Mouse (Mus musculus) Patski (cell line): ENCODE results near the gene Ankdd1a. TPM values are rescaled to one million over a fixed set of nuclear protein-coding genes. Genes with fewer than 3 reads are reported as not detected.

Source experiments
- ATAC-seq: fragments of 100-300 bp; one replicate; pipeline ENCODE4 v1.8.0; 2021
- CTCF ChIA-PET: fragments of 350-600 bp; sonication (Branson Sonifier 250); formaldehyde crosslinking; loops from one replicate; lab custom pipeline; 2022; ENCODE audit warnings: inconsistent platforms; lab: Charles Lee
- POLR2A ChIA-PET: fragments of 350-600 bp; sonication (Branson Sonifier 250); formaldehyde crosslinking; loops from one replicate; lab custom pipeline; 2022; ENCODE audit warnings: antibody characterized with exemption, inconsistent platforms; lab: Charles Lee
- DNase-seq: peaks from one replicate; pipeline ENCODE4 v3.0.0-alpha.2; 2011; ENCODE audit warnings: low read depth, low spot score
- H3K27me3 ChIP-seq: fragments of 371-371 bp; one replicate; pipeline ENCODE4 v1.5.1; 2021
- CTCF ChIP-seq: fragments of 100-300 bp; IDR thresholded peaks from one replicate; pipeline ENCODE4 v1.5.1; 2021
- in situ Hi-C: fragments of 300-500 bp; cut with MboI; formaldehyde crosslinking; loops from 3 replicates; pipeline ENCODE4 v1.11.1; 2018; ENCODE audit warnings: low pct_unique_long_range_greater_than_20kb, mixed read lengths
- polyA plus RNA-seq: library from polyadenylated mRNA; unstranded; gene quantifications from one replicate; pipeline ENCODE4 v1.2.3, GENCODE M21; 2021

Gene Ankdd1a
- polyA plus RNA-seq, 1 experiment from 2014 or later = not detected

DNA sequence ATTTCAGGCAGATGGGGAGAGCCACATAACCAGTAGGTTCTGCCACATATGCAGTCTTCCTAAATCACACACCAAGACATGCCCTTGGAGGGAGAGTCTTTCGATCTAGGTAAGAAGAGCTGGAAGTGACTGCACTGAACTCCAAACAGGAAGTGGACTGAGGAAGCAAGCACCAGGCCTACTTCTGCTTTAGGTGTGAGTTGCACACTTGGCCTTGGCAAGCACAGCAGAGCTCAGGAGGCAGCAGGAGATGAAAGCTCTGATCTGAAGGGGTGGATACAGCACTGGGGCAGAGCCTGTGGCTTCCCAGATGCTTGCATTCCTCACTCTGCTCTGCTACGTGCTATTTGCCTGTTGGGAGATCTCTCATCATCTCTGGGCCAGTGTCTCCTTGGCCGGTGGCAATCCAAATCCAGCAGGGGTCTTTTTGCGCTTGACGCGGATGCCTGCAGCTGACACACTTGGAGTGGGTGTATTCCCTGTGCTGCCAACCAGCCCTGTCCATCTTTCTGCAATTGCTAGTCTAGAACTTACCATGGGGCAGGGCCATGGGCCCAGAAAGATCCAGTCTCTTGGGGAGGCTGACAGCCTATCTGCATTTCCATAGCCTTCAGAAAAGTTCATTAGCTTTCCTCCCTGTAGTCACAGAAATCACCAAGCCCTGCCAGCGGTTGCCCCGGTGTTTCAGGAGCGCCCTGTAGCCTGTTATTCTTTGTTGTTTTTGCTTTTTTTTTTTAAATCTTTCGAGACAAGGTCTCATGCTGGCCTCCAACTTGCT lies 25.8 kb upstream of the Ankdd1a start:
- H3K27me3 ChIP-seq = no peaks in the 10 kb centered on the region
- ChIA-PET POLR2A (interaction anchor here (1.5 kb wide), 1 partner anchor 26 kb away, joined by 3 read pairs; the partner anchor contains the start of gene Ankdd1a), CTCF (interaction anchor here (0.7 to 2.3 kb wide), 2 partner anchors 10 to 30 kb away, joined by 3 to 7 read pairs; no protein-coding TSS in a partner anchor)
- no peak for TF ChIP-seq CTCF
- DNase-seq (no peak), ATAC-seq (no peak)
- in situ Hi-C loops = no loop called here

DNA sequence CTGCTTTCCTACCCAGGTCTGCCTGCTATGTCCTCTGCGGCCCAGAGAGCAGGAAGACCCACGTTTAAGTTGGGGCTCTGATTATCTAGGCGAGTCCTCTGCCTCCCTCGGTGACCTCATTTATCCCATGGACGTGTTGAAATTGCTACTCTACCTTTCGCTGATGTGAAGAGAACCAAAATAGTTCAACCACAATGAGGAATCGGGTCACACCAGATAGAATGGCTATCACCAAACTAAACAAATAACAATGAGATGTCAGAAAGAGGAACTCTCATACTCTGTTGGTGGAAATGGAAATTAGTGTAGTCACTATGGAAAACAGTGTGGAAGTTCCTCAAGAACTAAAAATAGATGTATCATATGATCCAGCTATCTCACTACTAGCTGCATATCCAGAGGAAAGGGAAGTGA lies 22.1 kb upstream of the Ankdd1a start:
- in situ Hi-C loops = loop anchor here (5.0 kb wide), 1 partner anchor 35 kb away; no protein-coding TSS in a partner anchor
- CTCF ChIA-PET = no interaction called here
- ATAC-seq (no peak), DNase-seq (no peak)
- TF ChIP-seq CTCF = no peak
- POLR2A ChIA-PET = no interaction called here
- no peaks in the 10 kb centered on the region for H3K27me3 ChIP-seq

DNA sequence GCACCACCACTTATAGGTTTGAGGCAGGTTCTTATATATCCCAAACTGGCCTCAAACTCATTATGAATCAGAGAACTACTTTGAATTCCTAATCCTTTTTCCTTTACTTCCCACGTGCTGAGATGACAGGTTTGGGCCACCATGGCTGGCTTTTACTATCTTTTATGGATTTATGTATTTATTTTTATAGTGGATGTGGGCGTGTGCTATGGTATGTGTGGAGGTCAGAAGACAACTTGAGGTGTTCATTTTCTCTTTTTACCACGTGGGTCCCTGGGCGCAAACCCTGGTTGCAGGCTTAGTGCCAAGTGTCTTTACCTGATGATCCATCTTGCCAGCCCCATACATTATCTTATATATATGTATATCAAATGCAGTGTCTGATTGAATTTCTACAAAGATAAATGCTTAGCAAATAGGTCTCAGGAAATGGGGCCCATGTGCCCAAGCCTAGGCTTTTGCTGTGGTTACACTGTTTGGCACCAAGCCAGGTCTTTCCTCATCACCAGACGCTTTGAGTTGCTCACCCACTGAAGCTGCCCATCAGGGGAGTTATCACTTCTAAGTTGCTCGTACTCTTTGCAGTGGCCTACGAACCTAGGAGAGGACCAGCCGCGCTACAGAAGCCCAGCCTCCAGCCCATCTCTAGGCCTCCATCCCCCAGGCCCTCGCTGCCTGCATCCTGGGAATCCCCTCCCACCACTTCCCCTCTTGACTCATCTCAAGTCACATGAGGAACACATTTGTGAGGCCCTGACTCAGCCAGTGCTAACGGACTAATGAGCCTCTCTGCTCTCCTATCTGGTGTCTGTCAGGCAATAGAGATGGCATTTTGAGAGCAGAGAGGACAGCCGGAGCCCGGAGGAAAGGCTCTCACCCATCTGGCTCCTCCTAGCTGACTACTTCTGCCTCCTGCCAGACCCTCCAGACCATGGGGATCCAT lies 21.4 kb upstream of the Ankdd1a start:
- in situ Hi-C loops = loop anchor here (5.0 kb wide), 1 partner anchor 36 kb away; no protein-coding TSS in a partner anchor

DNA sequence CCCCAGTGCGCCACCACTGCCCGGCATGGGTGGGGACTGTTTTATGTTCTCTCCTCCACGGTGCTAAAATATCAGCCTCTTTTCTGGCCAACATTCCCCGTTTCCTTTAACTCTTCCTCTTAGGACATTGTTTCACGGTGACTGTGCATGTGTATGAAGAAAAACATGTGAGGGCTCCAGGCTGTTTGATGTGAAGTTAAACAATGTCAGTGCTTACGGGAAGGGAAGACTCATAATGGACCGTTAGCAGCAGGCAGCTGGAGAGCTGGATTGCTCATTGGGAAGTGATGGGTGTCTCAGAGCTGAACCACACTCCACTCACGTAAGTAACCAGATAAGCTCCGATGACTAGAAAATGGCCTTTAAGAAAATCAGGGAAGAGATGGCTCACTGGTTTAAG lies 19.7 kb upstream of the Ankdd1a start:
- in situ Hi-C loops = loop anchor here (5.0 kb wide), 1 partner anchor 38 kb away; no protein-coding TSS in a partner anchor

More for the DNA sequence above, 21.4 kb upstream of the Ankdd1a start:
- ChIA-PET POLR2A (no interaction called here), CTCF (interaction anchor here (1.0 kb wide), 1 partner anchor 39 kb away, joined by 3 read pairs; the partner anchor contains the start of gene Plekho2)
- ATAC-seq = peak; percentile 79
- TF ChIP-seq CTCF = no peak
- DNase-seq = peak; percentile 77
- no peaks in the 10 kb centered on the region for H3K27me3 ChIP-seq

DNA sequence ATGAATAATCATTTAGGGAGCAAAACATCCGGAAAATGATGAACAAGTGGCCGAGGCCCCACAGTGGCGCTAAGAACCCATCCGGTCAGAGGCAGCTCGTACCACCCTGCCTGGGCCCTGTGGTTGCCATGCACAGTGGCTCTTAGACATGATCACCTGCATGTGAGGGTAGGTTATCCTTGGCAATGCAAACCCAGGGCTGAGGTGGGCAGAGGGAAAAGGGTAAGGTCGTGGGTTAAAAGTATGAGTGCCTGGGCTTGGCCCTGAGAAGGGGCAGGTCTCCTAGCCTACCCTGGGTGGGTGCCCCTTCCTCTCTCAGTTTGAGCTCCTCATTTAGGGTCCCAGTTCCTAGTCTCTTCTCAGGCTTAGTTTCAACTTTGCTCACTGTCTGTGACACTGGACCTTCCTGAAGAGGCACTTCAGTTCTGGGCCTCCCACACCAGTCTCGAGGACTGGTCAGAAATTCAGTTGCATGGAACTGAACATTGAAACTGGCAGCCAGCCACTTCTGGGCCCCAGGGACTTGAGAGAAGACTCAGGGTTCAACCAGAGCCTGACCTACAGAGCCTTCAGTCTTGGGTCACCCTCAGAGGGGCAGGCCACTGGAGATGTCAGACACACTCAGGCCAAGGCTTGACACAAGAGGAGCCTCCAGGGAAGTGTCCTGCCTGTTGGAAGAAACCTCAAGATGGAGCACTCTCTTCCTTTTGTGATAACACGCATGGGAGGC lies 18.1 kb upstream of the Ankdd1a start:
- ChIA-PET POLR2A (no interaction called here), CTCF (no interaction called here)
- no peak for DNase-seq
- H3K27me3 ChIP-seq = no peaks in the 10 kb centered on the region
- TF ChIP-seq CTCF = no peak
- no peak for ATAC-seq
- in situ Hi-C loops = no loop called here

More for the DNA sequence above, 19.7 kb upstream of the Ankdd1a start:
- H3K27me3 ChIP-seq = no peaks in the 10 kb centered on the region
- no peak for DNase-seq
- TF ChIP-seq CTCF = no peak
- ChIA-PET CTCF (no interaction called here), POLR2A (no interaction called here)
- no peak for ATAC-seq

DNA sequence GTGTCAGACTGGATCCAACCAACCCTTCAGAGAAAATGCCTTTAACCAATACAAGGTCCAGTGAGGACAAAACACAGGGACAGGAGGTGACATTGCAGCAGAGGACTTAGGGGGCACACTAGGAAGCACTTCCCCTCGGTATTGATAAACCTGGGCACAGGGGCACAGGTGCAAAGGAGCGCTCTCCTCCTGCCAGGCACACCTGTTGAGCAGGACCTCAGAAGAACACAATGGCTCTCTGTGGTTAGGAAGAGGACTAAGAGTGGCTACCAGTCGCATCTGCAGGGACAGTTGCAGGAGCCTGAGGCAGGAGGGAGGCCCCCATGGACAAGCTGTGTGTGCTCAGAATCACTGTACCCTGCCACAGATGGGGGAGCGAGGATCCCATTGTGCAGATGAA lies 16.5 kb upstream of the Ankdd1a start:
- no peak for TF ChIP-seq CTCF
- ATAC-seq (no peak), DNase-seq (no peak)
- no peaks in the 10 kb centered on the region for H3K27me3 ChIP-seq
- ChIA-PET CTCF (interaction anchor here (1.2 kb wide), 1 partner anchor 8 kb away, joined by 3 read pairs; no protein-coding TSS in a partner anchor), POLR2A (no interaction called here)
- in situ Hi-C loops = no loop called here

DNA sequence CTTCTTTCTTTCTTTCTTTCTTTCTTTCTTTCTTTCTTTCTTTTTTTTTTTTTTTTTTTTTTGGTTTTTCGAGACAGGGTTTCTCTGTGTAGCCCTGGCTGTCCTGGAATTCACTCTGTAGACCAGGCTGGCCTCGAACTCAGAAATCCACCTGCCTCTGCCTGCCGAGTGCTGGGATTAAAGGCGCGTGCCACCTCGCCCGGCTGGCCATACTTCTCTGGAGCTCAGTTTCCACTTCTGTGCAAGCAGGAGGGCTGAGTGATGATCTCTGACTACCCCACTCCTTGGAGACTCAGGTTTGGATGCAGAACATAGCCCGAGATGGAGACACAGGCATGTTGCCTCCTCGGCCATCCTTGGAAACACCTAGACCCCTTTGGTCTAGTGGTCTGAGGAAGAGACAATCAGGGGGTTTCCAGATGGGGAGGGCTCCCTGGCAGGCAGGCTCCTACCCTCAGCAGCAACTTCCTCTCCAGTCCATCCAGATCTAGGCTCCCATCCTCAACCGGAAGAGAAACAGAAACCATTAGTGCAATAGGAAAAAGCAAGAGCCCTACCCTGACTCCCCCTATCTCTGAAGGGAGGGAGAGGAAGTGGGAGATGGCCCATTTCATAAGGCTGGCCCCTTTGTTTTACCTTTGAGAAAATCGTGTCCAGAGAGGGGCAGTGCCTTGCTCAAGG lies 15.9 kb upstream of the Ankdd1a start:
- ATAC-seq (no peak), DNase-seq (no peak)
- no peak for TF ChIP-seq CTCF
- in situ Hi-C loops = no loop called here
- POLR2A ChIA-PET = no interaction called here
- no peaks in the 10 kb centered on the region for H3K27me3 ChIP-seq
- CTCF ChIA-PET = no interaction called here

DNA sequence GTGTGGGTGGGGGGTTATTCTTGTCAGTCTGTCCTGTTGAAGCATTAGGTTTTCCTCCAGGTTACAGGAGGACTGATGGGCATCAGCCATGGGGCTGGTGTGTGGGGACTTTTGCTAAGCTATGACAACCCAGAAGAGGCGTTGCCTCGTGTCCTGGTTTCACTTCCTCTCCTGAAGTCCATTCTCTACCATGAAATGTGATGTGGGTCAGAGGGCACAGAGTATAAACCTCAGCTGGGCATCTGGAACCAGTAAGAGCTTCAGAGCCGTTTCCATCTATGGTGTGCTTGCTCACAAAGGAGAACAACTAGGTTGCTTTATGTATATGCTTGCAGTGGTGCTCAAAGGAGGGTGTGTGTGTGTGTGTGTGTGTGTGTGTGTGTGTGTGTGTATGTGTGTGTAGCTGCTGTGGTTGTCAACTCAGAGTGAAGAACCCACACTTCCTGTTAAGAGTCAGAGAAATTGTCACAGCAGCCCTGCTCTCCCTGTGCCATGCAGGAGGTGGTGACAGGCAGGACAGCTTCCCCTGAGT lies 15.3 kb upstream of the Ankdd1a start:
- no peak for ATAC-seq
- H3K27me3 ChIP-seq = no peaks in the 10 kb centered on the region
- ChIA-PET POLR2A (no interaction called here), CTCF (no interaction called here)
- no peak for TF ChIP-seq CTCF
- in situ Hi-C loops = no loop called here
- no peak for DNase-seq

DNA sequence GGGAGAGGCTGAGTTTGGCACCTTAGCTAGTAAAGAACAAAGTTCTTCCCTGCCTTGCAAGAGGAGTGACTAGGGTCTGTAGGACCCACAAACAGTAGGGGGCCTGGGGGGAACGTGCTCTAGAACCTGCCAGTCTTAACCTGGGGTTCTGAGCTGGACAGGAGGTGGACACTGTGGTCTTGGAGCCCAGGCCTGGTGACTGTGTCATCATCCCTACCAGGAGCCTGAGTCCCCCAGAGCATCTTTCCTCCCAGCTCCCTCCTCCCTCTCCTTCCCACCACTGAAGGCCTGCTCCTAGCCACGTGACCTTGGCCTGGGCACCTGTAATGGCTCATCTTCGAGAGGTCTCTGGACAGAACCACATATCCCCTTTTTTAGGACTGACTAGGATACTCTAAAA lies 14.1 kb upstream of the Ankdd1a start:
- DNase-seq = no peak
- ATAC-seq = no peak
- ChIA-PET POLR2A (no interaction called here), CTCF (interaction anchor here (1.1 kb wide), 1 partner anchor 8 kb away, joined by 4 read pairs; no protein-coding TSS in a partner anchor)
- in situ Hi-C loops = no loop called here
- TF ChIP-seq CTCF = no peak
- no peaks in the 10 kb centered on the region for H3K27me3 ChIP-seq
